Mouse (Mus musculus): ENCODE data around the gene Itprid2.

The Itprid2 gene

DNA sequence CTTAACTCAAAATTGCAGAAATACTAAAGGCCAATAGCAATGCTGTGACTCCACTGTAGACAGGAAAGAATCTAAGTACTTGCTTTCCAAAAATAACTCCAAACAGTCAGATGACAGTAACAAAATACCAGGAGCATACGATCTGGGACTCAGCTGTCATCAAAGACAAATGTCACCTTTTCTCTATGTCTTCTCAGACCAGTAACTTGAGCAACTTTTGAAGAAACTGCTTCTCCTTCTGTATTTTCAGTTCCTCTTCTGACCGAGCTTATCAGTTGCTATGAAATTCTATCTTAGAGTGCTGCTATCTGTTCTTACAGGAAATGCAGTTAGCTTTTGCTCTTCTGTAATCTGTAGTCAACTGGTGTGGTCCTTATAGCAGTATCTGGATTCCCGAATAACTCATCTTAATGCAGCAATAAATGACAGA lies 78.5 kb downstream of the Itprid2 start:
- DNase-seq (ENCODE audit: low spot score in 2 of 2), result peak; percentile 26 to 59

DNA sequence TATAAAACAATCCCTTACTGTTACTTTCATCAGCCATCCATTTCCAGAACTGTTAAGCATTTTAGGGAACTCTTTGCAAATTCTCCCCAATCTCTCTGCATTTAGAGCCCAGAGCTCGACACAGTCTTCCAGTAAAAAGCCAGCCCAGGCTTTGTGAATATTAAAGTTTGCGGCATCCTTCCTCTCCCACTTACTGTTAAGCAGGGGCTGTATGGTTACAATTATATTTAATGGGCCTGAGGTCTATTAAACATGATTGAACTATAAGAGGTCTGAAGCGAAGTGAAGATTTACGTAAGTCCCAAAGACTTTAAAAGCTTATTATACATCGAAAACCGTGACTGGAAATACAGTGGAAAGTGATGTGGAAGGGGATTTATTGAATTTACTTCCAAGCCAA lies 79.6 kb downstream of the Itprid2 start:
- no peak for DNase-seq (ENCODE audit: low spot score in 2 of 2)

DNA sequence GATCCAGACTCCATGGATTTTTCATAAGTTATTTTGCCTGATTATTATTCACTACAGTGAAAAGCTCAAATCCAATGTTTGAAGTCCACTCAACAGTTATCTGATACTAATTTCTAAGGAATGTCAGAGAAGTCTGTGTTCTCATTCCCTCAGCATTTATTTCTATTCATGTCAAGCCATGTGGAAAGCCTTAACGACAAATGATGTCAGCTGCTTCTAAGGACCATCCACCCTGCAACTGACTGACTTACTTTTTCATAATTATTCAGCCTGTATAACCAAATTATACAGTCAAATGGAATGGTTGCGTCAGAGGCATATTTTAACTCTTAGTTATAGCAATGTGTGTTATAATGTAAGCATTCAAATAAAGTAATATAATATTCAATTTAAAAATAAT lies 80.8 kb downstream of the Itprid2 start:
- no peak for DNase-seq (ENCODE audit: low spot score in 2 of 2)

DNA sequence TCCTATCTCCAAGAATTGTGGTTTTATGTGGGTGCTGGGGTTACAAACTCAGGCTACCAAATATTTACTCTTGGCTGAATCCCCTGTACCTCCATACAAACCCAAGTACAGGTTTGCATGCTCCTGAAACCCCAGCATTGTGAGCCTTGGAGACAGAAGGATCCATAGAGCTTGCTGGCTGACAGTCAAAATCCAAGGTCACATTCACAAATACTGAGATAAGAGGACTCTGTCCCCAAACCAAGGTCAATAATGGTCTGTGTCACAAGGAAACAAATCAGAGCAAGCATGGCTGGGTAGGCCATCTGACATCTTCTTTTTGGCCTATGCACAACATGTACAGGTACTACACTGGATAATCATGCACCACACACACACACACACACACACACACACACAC lies 82.7 kb downstream of the Itprid2 start:
- no peak for DNase-seq (ENCODE audit: low spot score in 2 of 2)

DNA sequence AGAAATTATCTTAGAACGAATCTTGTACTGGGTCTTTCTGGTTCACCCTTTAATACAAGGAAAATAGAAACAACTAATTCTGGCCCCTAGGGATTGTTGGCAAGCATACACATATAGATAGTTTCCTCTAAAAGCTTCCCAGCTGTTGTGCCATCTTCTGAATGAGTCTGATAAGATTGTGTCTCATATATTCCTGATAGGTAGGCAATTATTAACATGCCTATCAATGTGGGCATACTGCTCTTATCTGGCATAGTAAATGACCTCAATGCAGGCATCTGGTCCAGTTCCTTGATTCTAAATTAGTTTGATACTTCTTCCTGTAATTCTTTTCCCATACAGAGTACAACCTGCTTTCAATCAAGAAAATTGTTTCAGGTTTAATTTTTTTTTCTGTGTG lies 87.3 kb downstream of the Itprid2 start:
- DNase-seq (ENCODE audit: low spot score in 2 of 2), result no peak
